Mouse (Mus musculus): ENCODE results near the gene Prss33. TPM values are rescaled to one million over a fixed set of nuclear protein-coding genes. Genes with fewer than 3 reads are reported as not detected.
A peak's percentile ranks its signal among the peaks of the same experiment; 100 is the strongest.

The Prss33 gene
- total RNA-seq, 2 experiments from 2014 or later, result not detected

DNA sequence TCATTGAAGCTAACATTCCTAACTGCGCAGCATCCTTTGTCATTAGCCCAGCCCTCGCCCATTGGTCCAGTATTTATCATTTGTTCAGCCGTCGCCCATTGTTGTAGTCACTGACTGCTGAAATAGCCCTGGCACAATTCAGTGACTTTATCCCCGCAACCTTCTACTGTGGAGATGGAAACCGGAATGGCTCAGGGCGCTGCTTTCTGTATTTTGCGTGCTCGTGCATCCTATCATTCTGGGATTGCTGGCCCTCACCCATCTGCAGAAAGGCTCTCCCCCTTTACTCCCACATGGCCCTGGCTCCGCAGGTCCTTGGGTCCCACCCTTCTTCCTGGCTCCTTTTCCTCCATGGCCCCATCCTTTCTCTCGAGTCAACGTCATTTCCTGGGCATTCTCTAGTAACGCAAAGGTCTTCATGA, 49.3 kb downstream of the Prss33 start:
- DNase-seq (ENCODE audit: low spot score in 2 of 2), result no peak

DNA sequence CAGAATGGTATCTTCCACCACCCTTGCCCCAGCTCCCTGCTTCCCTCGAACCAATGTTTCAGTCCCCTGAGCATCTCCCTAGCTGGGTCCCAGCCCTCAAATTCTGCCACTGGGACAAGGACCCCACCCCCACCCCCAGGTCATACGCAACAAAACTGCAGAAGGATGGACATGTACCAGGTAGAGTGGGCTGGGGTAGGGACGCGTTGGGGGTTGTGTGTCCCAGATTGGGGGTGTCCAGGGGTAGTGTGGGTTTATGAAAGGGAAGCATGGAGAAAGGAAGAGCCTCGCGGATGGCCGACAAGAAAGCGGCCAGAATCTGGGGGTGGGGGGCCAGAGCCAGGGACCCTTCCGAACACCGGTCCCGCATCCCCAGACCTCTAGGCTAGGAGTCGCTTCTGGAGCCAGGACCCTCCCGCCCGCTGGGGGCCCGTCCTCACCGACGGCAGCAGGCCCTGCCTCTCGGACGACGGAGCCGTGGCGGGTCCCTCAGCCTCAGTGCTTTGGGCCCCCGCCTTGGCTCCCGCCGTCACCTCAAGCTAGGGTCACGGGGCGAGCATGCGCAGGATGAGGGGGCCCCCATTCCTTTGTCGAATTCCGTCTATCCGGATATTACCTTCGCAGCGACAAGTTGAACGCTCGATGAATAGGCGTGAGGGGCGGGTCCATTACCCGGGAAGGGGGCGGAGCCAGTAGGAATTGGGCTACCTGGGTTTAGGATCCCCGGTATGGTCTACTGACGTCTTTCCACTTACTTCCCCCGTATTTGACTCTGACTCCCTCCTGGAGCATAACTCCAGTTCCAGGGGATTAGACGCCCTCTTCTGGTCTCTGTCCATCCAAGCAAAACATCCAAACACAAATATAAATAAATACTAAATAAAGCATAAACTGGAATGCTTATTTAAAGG, 50.0 kb downstream of the Prss33 start, which contains the start of gene Flywch2:
Gene Flywch2 (minus strand): TSS at position 521 of the 911 bp plus-strand sequence.
- peak; percentile 25 to 47 for DNase-seq (ENCODE audit: low spot score in 2 of 2)

DNA sequence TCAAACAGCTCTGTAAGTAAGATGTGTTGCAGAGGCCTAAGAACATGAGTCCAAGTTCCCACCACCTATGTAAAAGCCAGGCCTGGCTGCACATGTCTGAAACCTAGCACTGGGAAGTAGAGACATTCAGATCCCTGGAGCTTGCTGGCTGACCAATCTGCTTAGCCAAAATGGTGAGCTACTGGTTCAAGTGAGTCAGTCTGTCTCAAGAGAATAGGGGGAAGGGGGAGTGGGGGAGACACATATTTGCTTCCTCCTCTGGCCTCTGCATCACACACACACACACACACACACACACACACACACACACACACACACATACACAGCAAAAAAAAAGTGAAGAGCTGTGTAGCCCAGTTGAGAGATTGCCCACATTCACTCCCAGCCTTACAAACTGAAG, 52.5 kb downstream of the Prss33 start:
- DNase-seq (ENCODE audit: low spot score in 2 of 2), result no peak

Small RNA genes lying within 50 kb of the gene (microRNA-seq; reads per million reads assigned to microRNA genes)
- 1.6 reads per million for gene Mir5125

Other genes starting within 250 kb of the Prss33 start
- 10 to 100 TPM; 27.5 to 29.7 TPM for gene Zfp13, start 236.6 kb downstream of the Prss33 start, total RNA-seq (2021)
- not detected for gene Zscan10, start 235.2 kb downstream of the Prss33 start, total RNA-seq (2021)
- under 1 TPM; 0.56 to 0.90 TPM for gene Mmp25, start 190.8 kb downstream of the Prss33 start, total RNA-seq (2021)
- gene Bicdl2, start 175.6 kb downstream of the Prss33 start, total RNA-seq (2021), result under 1 TPM in 1 of 2 experiments, not detected in 1; 0.31 TPM
- 100 to 1,000 TPM; 132 to 134 TPM for gene Hcfc1r1, start 162.5 kb downstream of the Prss33 start, total RNA-seq (2021)
- gene Thoc6, start 162.2 kb downstream of the Prss33 start, total RNA-seq (2021), result 10 to 100 TPM; 26.7 to 27.5 TPM
- 10 to 100 TPM; 53.2 to 53.8 TPM for gene Tnfrsf12a, start 158.6 kb downstream of the Prss33 start, total RNA-seq (2021)
- gene Cldn6, start 156.8 kb downstream of the Prss33 start, total RNA-seq (2021), result 10 to 100 TPM in 1 of 2 experiments, not detected in 1; 12.1 TPM
- gene Cldn9, start 152.0 kb downstream of the Prss33 start, total RNA-seq (2021), result 1 to 10 TPM in 1 of 2 experiments, not detected in 1; 2.4 TPM
- gene 1520401A03Rik, start 113.3 kb downstream of the Prss33 start, total RNA-seq (2021), result 1 to 10 TPM in 1 of 2 experiments, under 1 TPM in 1; 0.99 to 1.3 TPM
- 10 to 100 TPM; 20.0 to 22.4 TPM for gene Pkmyt1, start 109.7 kb downstream of the Prss33 start, total RNA-seq (2021)
- gene Paqr4, start 95.2 kb downstream of the Prss33 start, total RNA-seq (2021), result 10 to 100 TPM; 13.8 to 14.6 TPM
- under 1 TPM in 1 of 2 experiments, not detected in 1; 0.14 TPM for gene Kremen2, start 90.2 kb downstream of the Prss33 start, total RNA-seq (2021)
- 10 to 100 TPM; 60.9 to 62.4 TPM for gene Flywch1, start 64.5 kb downstream of the Prss33 start, total RNA-seq (2021)
- gene Flywch2, start 50.0 kb downstream of the Prss33 start, total RNA-seq (2021), result 10 to 100 TPM; 14.0 to 14.4 TPM
- gene Srrm2, start 45.5 kb downstream of the Prss33 start, total RNA-seq (2021), result 100 to 1,000 TPM; 855 to 927 TPM
- 100 to 1,000 TPM; 364 to 381 TPM for gene Elob, start 6.9 kb downstream of the Prss33 start, total RNA-seq (2021)
- not detected for gene Prss32, start 7.8 kb upstream of the Prss33 start, total RNA-seq (2021)
- gene Prss41, start 8.1 kb upstream of the Prss33 start, total RNA-seq (2021), result 1 to 10 TPM; 1.6 to 1.9 TPM
- not detected for gene Prss21, start 32.0 kb upstream of the Prss33 start, total RNA-seq (2021)
- not detected for gene Dcpp1, start 44.8 kb upstream of the Prss33 start, total RNA-seq (2021)
- gene Dcpp2, start 44.8 kb upstream of the Prss33 start, total RNA-seq (2021), result not detected
- gene Dcpp3, start 81.4 kb upstream of the Prss33 start, total RNA-seq (2021), result not detected
- gene Sbp, start 105.6 kb upstream of the Prss33 start, total RNA-seq (2021), result not detected
- not detected for gene Sbpl, start 119.2 kb upstream of the Prss33 start, total RNA-seq (2021)
- gene Prss30, start 144.5 kb upstream of the Prss33 start, total RNA-seq (2021), result not detected
- not detected for gene Prss22, start 162.0 kb upstream of the Prss33 start, total RNA-seq (2021)
- not detected for gene Prss27, start 202.1 kb upstream of the Prss33 start, total RNA-seq (2021)
- 10 to 100 TPM; 34.4 to 34.5 TPM for gene Kctd5, start 237.4 kb upstream of the Prss33 start, total RNA-seq (2021)

Measured in adrenal gland, postnatal 4 days (tissue).